Mouse (Mus musculus) intestine, embryonic 14.5 days (tissue): Measurements from ENCODE around the gene Nptx1. TPM values are rescaled to one million over a fixed set of nuclear protein-coding genes. Genes with fewer than 3 reads are reported as not detected.

Experiments used
- ATAC-seq: fragments of 200-750 bp; cut with Nextera tagmentation; replicated peaks from 2 replicates; pipeline ENCODE4 v1.8.0; 2017; ENCODE audit warnings: low read depth, moderate number of reproducible peaks, moderate TSS enrichment, moderate library complexity; ENCODE audit not compliant: low FRiP score, low TSS enrichment
- DNase-seq: peaks from one replicate; pipeline ENCODE4 v3.0.0-alpha.2; 2018; ENCODE audit warnings: low spot score
- H3K27ac ChIP-seq: fragments of 300-500 bp; sonication (generic); 2 replicates; pipeline ENCODE4 v1.5.1; 2014; ENCODE audit warnings: low read depth, mild to moderate bottlenecking, control low read depth
- H3K27me3 ChIP-seq: fragments of 300-500 bp; sonication (generic); replicated peaks from 2 replicates; pipeline ENCODE4 v1.6.1; 2014; ENCODE audit warnings: low read length, control low read depth; ENCODE audit not compliant: control insufficient read depth, insufficient read depth
- H3K36me3 ChIP-seq: fragments of 300-500 bp; sonication (generic); 2 replicates; pipeline ENCODE4 v1.6.1; 2014; ENCODE audit warnings: low read length, control low read depth; ENCODE audit not compliant: control insufficient read depth, insufficient read depth
- H3K4me1 ChIP-seq: fragments of 300-500 bp; sonication (generic); replicated peaks from 2 replicates; pipeline ENCODE4 v1.6.1; 2014; ENCODE audit warnings: low read length, control low read depth, mixed read lengths; ENCODE audit not compliant: control insufficient read depth, insufficient read depth
- H3K4me2 ChIP-seq: fragments of 300-500 bp; sonication (generic); 2 replicates; pipeline ENCODE4 v1.6.1; 2014; ENCODE audit warnings: low read length
- H3K4me3 ChIP-seq: fragments of 300-500 bp; sonication (generic); 2 replicates; pipeline ENCODE4 v1.5.1; 2014; ENCODE audit warnings: low read depth, low read length, control low read depth, mixed read lengths
- H3K9ac ChIP-seq: fragments of 300-500 bp; sonication (generic); 2 replicates; pipeline ENCODE4 v1.6.1; 2014; ENCODE audit warnings: mild to moderate bottlenecking, low read length
- H3K9me3 ChIP-seq: fragments of 300-500 bp; sonication (generic); 2 replicates; pipeline ENCODE4 v1.6.1; 2016; ENCODE audit warnings: low read length, control low read depth; ENCODE audit not compliant: control insufficient read depth
- WGBS: fragments of 180-500 bp; shearing (Covaris S2); extraction: QIAGEN DNeasy Blood & Tissue Kit; methylation state at CpG from one replicate; pipeline ENCODE4 v1.1.7; 2014; 5-methylcytosine and 5-hydroxymethylcytosine counted together
- polyA plus RNA-seq: library from polyadenylated mRNA; unstranded; fragments of >200 nt; fragmentation: Nextera tagmentation; extraction: Ambion mirVana; gene quantifications from 2 replicates; pipeline ENCODE4 v1.2.1, GENCODE M21; 2014

Nptx1 gene
- polyA plus RNA-seq, 1 experiment from 2014 or later, result 1.3 TPM

- H3K4me3 ChIP-seq, result no peak overlapping the region
- H3K27me3 ChIP-seq, result no peaks in the 10 kb centered on the region
- 64% methylated on average over 8 of the region's 8 CpGs for WGBS
- no peak overlapping the region for H3K27ac ChIP-seq
- H3K9me3 ChIP-seq, result no peaks in the 10 kb centered on the region
- no peaks in the 10 kb centered on the region for H3K36me3 ChIP-seq
- ATAC-seq (no peak), DNase-seq (no peak)
- H3K4me1 ChIP-seq, result no peaks in the 10 kb centered on the region
- H3K9ac ChIP-seq, result no peak overlapping the region
- H3K4me2 ChIP-seq, result no peak overlapping the region
These were observed 24.8 kb downstream of the Nptx1 start for GRCm38 (mm10) chr11:119522779-119523178.

GRCm38 (mm10) chr11:119521920-119522710 lies 25.4 kb downstream of the Nptx1 start:
- Histone ChIP-seq H3K4me1 (no peaks in the 10 kb centered on the region), H3K9me3 (no peaks in the 10 kb centered on the region), H3K27me3 (no peaks in the 10 kb centered on the region), H3K36me3 (no peaks in the 10 kb centered on the region), H3K4me3 (no peak overlapping the region), H3K9ac (no peak overlapping the region), H3K27ac (no peak overlapping the region), H3K4me2 (no peak overlapping the region)
- 83% methylated on average over 6 of the region's 6 CpGs for WGBS
- no peak for DNase-seq
- ATAC-seq, result no peak

GRCm38 (mm10) chr11:119520713-119521063 lies 26.9 kb downstream of the Nptx1 start:
- no peak for ATAC-seq
- Histone ChIP-seq H3K27me3 (peaks cover 2% of the 10 kb centered on the region; the same call in 1 of the 2 replicates), H3K4me2 (no peak overlapping the region)

GRCm38 (mm10) chr11:119520005-119520712 lies 27.4 kb downstream of the Nptx1 start:
- Histone ChIP-seq H3K27ac (no peak overlapping the region), H3K4me1 (peaks cover under 1% of the 10 kb centered on the region; the same call in 1 of the 2 replicates), H3K9me3 (no peaks in the 10 kb centered on the region), H3K4me3 (no peak overlapping the region), H3K27me3 (peaks cover 7% of the 10 kb centered on the region; the same call in 1 of the 2 replicates), H3K4me2 (no peak overlapping the region), H3K36me3 (no peaks in the 10 kb centered on the region), H3K9ac (no peak overlapping the region)
- no peak for ATAC-seq
- 44% methylated on average over 5 of the region's 5 CpGs for WGBS
- DNase-seq, result no peak

More at GRCm38 (mm10) chr11:119520713-119521063, 26.9 kb downstream of the Nptx1 start:
- Histone ChIP-seq H3K9me3 (no peaks in the 10 kb centered on the region), H3K27ac (no peak overlapping the region), H3K36me3 (no peaks in the 10 kb centered on the region), H3K4me3 (no peak overlapping the region), H3K4me1 (no peaks in the 10 kb centered on the region), H3K9ac (no peak overlapping the region)
- no peak for DNase-seq

- 94% methylated on average over 1 of the region's 1 CpGs for WGBS
These were observed 28.2 kb downstream of the Nptx1 start for GRCm38 (mm10) chr11:119519387-119519786.

GRCm38 (mm10) chr11:119516677-119517361 lies 30.7 kb downstream of the Nptx1 start:
- Histone ChIP-seq H3K9ac (no peak overlapping the region), H3K4me1 (peaks cover 5% of the 10 kb centered on the region; the same call in 1 of the 2 replicates), H3K27me3 (peaks cover 20% of the 10 kb centered on the region), H3K4me2 (no peak overlapping the region), H3K36me3 (no peaks in the 10 kb centered on the region), H3K9me3 (no peaks in the 10 kb centered on the region), H3K4me3 (no peak overlapping the region), H3K27ac (no peak overlapping the region)
- WGBS, result 63% methylated on average over 12 of the region's 12 CpGs
- no peak for ATAC-seq
- no peak for DNase-seq

More at GRCm38 (mm10) chr11:119519387-119519786, 28.2 kb downstream of the Nptx1 start:
- Histone ChIP-seq H3K9me3 (no peaks in the 10 kb centered on the region), H3K36me3 (no peaks in the 10 kb centered on the region), H3K4me2 (no peak overlapping the region), H3K9ac (no peak overlapping the region), H3K27me3 (peaks cover 15% of the 10 kb centered on the region), H3K4me3 (no peak overlapping the region), H3K27ac (no peak overlapping the region), H3K4me1 (peaks cover 5% of the 10 kb centered on the region; the same call in 1 of the 2 replicates)
- no peak for DNase-seq
- ATAC-seq, result no peak

- Histone ChIP-seq H3K27ac (no peak overlapping the region), H3K4me2 (no peak overlapping the region), H3K4me3 (no peak overlapping the region), H3K36me3 (no peaks in the 10 kb centered on the region), H3K9ac (no peak overlapping the region), H3K27me3 (peaks cover 20% of the 10 kb centered on the region), H3K4me1 (peaks cover 5% of the 10 kb centered on the region; the same call in 1 of the 2 replicates), H3K9me3 (no peaks in the 10 kb centered on the region)
- WGBS, result 80% methylated on average over 16 of the region's 16 CpGs
- ATAC-seq (no peak), DNase-seq (no peak)
These were observed 31.5 kb downstream of the Nptx1 start for GRCm38 (mm10) chr11:119515823-119516676.
